Mouse (Mus musculus) adrenal gland, postnatal 4 days (tissue): ENCODE measurements around the gene Slc16a9. TPM values are rescaled to one million over a fixed set of nuclear protein-coding genes. Genes with fewer than 3 reads are reported as not detected.
A peak's percentile ranks its signal among the peaks of the same experiment; 100 is the strongest.
"Not testable (repeated sequence)": the region's sequence is repeated elsewhere in the genome, so short reads cannot be mapped to it uniquely, and the experiment has no call there.

Source experiments
- DNase-seq, 2 experiments: peaks; one replicate each; pipeline ENCODE4 v3.0.0; 2021 to 2022; ENCODE audit warnings: low spot score in 2 of 2, mixed read lengths in 2 of 2
- long read RNA-seq, 2 experiments: library from polyadenylated mRNA; stranded (forward); transcript quantifications; one replicate each; pipeline ENCODE4 v2.0.0; 2021
- total RNA-seq, 2 experiments: library from RNA; stranded (reverse); gene quantifications; 2 replicates each; pipeline ENCODE4 v1.2.3; 2021

Gene Slc16a9
- total RNA-seq, result 1 to 10 TPM; 4.5 to 4.9 TPM
- long read RNA-seq, experiment 1, partial matches to known transcripts, result 0 of 1 reads
- long read RNA-seq, experiment 1, other reads (novel, unspliced or antisense), result 0 of 1 reads
- long read RNA-seq, experiment 2, partial matches to known transcripts, result 0 of 7 reads
- long read RNA-seq, experiment 2, other reads (novel, unspliced or antisense), result 3 of 7 reads

GRCm38 (mm10) chr10:70244921-70245558 is at the start of gene Slc16a9:
Gene Slc16a9, plus strand, starts transcription at chr10:70245100.
- DNase-seq, result peak; percentile 7 to 32

- DNase-seq, result no peak
These were observed 49.6 kb upstream of the Slc16a9 start for GRCm38 (mm10) chr10:70195279-70195678.

- DNase-seq, result no peak
These were observed 49.1 kb upstream of the Slc16a9 start for GRCm38 (mm10) chr10:70195786-70196185.

GRCm38 (mm10) chr10:70196666-70197065 is 48.2 kb upstream of the Slc16a9 start:
- DNase-seq, result no peak

GRCm38 (mm10) chr10:70197601-70198000 is 47.3 kb upstream of the Slc16a9 start:
- DNase-seq, result no peak

- no peak for DNase-seq
These were observed 46.9 kb upstream of the Slc16a9 start for GRCm38 (mm10) chr10:70198012-70198411.

- DNase-seq, result no peak
These were observed 45.9 kb upstream of the Slc16a9 start for GRCm38 (mm10) chr10:70198951-70199463.

GRCm38 (mm10) chr10:70199466-70200210 is 45.3 kb upstream of the Slc16a9 start:
- DNase-seq, result no peak

- DNase-seq, result no peak
These were observed 43.9 kb upstream of the Slc16a9 start for GRCm38 (mm10) chr10:70200889-70201500.

- no peak for DNase-seq
These were observed 40.1 kb upstream of the Slc16a9 start, which contains the start of gene Mrln for GRCm38 (mm10) chr10:70204505-70205399. Gene Mrln, plus strand, starts transcription at chr10:70204664.

- no peak for DNase-seq
These were observed 33.6 kb upstream of the Slc16a9 start for GRCm38 (mm10) chr10:70211281-70211680.

- no peak for DNase-seq
These were observed 23.9 kb upstream of the Slc16a9 start for GRCm38 (mm10) chr10:70220971-70221370.

GRCm38 (mm10) chr10:70222231-70222630 is 22.7 kb upstream of the Slc16a9 start:
- DNase-seq, result not testable (repeated sequence)

GRCm38 (mm10) chr10:70224571-70224970 is 20.3 kb upstream of the Slc16a9 start:
- DNase-seq, result no peak

- DNase-seq, result no peak
These were observed 19.1 kb upstream of the Slc16a9 start for GRCm38 (mm10) chr10:70225760-70226159.

GRCm38 (mm10) chr10:70226608-70227007 is 18.3 kb upstream of the Slc16a9 start:
- no peak for DNase-seq

- DNase-seq, result no peak
These were observed 14.5 kb upstream of the Slc16a9 start for GRCm38 (mm10) chr10:70230352-70230751.

- no peak for DNase-seq
These were observed 7.0 kb upstream of the Slc16a9 start for GRCm38 (mm10) chr10:70237936-70238335.

GRCm38 (mm10) chr10:70242751-70243444 is 2.0 kb upstream of the Slc16a9 start:
- no peak for DNase-seq

GRCm38 (mm10) chr10:70245559-70245945 is 652 bp downstream of the Slc16a9 start:
- no peak for DNase-seq
